Mouse (Mus musculus) adrenal gland, postnatal 25 days (tissue): ENCODE measurements around the gene Bmpr1b. TPM values are rescaled to one million over a fixed set of nuclear protein-coding genes. Genes with fewer than 3 reads are reported as not detected.
A peak's percentile ranks its signal among the peaks of the same experiment; 100 is the strongest.
"Not testable (repeated sequence)": the region's sequence is repeated elsewhere in the genome, so short reads cannot be mapped to it uniquely, and the experiment has no call there.

Experiments
- DNase-seq: peaks from one replicate; pipeline ENCODE4 v3.0.0; 2021; ENCODE audit warnings: mixed read lengths
- long read RNA-seq: library from polyadenylated mRNA; stranded (forward); transcript quantifications from one replicate; pipeline ENCODE4 v2.0.0, GENCODE M21; 2021
- total RNA-seq: library from RNA; stranded (reverse); gene quantifications from 2 replicates; pipeline ENCODE4 v1.2.3, GENCODE M21; 2021

The Bmpr1b gene
- 0.24 and 1.2 TPM in 2 replicates for total RNA-seq
- long read RNA-seq = 0 reads

DNA sequence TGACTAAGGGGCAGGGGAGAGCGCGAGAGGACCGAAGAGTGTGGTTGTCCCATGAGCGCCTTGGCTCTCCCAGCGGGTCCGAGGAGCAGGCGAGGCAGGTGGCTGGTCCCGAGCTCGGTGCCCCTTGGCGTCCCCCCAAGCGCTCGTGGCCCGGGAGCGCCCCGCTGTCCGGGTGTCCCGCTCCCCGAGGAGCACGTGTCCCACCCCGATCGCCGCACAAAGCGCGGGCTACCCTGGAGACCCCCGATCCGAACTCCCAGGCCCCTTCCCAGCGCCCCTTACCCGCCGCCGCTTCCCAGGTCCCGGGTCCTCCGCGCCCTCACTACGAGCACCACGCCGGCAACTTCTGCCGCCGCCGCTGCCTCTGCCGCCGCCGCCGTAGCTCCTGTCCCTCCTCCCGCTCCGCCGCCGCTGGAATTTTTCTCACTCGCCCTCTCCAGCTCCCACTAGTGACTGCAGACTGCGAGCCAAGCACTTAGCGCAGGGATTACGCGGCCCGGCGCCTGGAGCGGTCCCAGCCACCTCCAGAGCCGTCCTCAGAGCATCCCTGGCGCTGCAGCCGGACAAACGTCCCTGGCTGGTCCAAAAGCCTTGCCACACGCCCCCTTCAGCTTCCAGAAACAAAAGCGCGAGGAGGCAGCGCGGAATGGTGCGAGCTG is at the start of gene Bmpr1b:
TSS of gene Bmpr1b (minus strand) at position 563 of the 659 bp plus-strand sequence.
- DNase-seq = peak; percentile 71

DNA sequence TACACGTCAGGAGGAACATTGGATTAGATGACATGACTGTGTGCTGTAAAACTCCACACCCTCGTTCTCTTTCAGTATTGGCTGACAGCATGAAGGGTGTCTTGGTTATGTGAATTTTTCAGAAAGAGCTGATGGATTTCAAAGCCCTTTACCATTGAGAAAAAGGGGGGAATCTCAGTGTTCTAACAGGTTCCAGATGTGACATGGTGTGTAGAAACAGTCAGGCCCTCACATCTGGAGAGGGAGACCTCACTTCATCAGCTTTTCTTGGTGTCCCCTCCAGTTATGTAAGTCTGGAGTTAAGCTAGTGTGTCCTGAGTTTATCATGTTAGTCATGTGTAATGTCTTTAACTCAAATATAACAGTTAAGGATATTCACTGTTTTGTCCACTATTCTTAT is 43.6 kb upstream of the Bmpr1b start:
- no peak for DNase-seq

DNA sequence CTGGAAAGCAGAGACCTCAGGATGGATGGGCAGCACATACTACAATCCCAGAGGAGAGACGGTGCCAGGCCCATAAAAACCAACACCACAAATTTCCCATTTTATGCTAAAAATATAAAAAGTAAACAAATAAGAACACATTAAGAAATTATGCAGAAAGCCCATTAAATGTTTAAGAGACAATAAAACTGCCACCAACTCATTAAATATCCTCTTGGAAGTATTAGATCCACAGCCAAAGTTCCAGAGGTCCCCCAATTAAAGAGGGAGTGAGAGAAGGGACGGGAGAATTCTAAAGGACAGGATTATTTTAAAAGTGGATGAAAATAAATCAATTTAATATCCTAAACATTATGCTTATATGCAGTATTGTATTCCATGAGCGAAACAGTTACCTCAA is 43.0 kb upstream of the Bmpr1b start:
- no peak for DNase-seq

DNA sequence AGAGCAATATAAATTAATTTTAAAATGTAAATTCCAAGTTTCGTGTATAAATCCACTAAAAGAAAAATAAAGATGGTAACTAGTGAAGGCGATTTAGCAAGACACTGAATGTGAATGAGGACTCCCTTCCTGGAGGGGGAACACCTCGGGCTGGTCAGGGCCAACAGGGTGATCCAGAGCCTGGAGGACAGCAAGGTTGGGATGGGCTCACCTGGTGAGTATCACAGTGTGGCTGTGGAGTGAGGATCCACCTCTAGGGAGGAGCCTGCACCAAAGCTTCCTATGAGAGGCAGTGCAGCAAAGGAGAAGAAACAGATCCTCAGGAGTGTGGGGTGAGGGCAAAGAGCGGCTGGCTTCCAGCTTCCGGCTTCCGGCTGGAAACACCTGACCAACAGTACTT is 40.8 kb upstream of the Bmpr1b start:
- DNase-seq = no peak

DNA sequence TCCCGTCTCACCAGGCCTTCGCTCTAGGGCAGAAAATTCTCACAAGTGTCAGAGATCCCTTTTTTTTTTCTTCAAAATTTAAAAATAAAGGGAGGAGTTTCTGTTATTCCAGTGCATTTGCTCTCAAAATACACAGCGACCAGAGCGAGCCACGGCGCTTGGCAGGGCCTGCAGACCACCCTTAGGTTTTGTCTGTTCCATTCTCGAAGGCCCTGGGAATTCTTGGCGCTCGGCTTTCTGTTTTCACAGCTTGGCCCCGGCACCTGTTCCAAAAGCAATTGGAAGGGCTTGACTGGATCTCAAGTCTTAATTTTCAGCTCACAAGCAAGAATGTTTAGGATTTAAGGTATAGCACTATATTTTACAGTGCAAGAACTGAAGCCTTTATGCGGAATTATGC is 39.8 kb upstream of the Bmpr1b start:
- DNase-seq = no peak

DNA sequence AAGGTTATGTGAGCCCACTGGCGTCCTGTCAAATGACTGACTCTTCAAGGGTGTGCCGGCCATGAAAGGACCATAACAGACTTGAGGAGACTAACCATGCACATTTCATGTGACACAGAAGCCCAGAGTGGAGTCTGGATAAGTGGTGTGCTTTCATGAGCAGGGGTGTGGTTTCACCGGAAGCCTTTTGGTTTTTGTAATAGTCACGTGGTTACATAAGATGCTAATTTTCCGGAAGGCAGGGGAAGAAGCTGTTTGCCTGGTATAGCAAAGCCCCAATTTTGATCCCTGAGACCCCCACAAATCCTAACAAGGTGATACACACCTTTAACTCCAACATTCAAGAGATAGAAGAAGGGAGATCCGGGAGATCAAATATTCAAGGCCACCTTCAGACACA is 38.3 kb upstream of the Bmpr1b start:
- DNase-seq = no peak

DNA sequence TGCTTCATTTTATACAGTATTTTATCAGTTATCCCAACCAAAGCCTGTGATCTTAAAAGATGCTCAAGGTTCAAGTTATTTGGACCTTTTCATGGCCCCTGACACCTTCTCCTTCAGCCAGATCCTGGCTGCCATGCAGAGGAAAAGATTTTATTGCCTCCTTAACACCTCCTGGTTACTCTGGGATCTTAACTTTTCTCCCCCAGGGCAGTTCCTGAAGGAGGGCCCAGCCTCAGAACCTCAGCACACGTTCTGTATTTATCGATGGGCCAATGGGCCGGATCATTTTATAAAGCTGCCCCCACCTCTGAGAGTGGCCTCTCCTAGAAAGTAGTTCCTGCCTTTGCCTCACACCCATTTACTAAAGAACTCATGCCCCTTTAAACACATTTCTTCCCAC is 37.1 kb upstream of the Bmpr1b start:
- DNase-seq = no peak

DNA sequence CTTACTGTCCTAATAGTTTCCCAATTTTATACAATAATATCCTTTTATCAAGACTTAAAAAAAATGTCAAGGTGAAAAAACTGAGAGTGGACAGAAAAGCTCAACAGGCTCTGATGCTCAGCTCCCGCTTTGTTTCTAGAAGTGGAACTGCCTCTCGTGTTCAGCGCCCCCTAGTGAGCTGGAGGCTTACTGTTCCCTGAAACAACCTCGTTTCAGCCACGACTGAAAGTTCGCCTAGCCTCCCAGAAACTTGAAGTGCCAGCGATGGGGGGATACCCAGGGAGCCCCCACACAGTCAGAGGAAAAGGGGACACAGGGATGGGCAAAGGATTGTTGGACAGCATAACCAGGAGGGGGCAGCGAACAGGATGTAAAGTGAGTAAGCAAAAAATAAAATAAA is 26.9 kb upstream of the Bmpr1b start:
- DNase-seq = no peak

DNA sequence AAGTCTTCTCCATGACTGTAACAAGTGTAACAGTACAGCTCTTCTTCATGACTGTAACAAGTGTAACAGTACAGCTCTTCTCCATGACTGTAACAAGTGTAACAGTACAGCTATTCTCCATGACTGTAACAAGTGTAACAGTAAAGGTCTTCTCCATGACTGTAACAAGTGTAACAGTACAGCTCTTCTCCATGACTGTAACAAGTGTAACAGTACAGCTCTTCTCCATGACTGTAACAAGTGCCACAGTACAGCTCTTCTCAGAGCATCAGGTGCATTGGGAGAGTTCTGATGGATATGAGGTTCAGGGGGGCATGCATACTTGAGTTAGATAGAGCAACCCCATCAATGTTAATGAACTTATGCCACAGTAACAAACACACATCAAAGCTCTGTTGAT is 22.4 kb upstream of the Bmpr1b start:
- DNase-seq = not testable (repeated sequence)

DNA sequence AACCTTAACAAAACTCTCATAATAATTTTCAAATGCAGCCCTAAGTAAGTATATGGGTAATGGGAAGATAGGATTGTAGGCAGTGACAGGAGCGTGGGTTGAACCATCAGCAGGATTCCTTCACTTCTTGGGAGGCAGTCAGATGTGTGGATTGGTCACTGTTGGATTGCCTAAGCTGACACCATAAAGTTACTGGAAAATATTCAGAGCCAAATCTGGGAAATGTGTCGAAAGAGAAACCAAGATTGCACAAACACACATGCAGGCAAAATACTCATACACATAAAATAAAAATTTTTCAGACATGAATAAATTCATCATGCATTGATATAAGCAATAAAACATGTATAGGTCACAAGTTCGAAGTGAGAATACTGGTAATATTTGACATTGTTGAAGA is 17.3 kb upstream of the Bmpr1b start:
- DNase-seq = no peak

DNA sequence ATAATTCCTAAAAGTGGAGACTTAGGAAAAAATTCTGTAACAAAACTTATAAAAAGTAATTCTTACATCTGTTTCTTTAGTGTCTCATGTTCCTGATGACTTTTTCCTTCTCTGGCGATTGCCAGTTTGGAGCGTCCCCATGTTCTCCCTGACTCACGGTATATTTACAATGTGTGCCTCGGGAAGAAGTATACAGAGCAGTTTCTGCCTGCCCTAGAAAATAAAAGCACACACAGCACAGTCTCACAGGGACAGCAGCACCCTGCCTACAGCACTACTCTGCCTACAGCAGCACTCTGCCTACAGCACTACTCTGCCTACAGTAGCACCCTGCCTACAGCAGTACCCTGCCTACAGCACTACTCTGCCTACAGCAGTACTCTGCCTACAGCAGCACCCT is 4.8 kb upstream of the Bmpr1b start:
- DNase-seq = no peak

DNA sequence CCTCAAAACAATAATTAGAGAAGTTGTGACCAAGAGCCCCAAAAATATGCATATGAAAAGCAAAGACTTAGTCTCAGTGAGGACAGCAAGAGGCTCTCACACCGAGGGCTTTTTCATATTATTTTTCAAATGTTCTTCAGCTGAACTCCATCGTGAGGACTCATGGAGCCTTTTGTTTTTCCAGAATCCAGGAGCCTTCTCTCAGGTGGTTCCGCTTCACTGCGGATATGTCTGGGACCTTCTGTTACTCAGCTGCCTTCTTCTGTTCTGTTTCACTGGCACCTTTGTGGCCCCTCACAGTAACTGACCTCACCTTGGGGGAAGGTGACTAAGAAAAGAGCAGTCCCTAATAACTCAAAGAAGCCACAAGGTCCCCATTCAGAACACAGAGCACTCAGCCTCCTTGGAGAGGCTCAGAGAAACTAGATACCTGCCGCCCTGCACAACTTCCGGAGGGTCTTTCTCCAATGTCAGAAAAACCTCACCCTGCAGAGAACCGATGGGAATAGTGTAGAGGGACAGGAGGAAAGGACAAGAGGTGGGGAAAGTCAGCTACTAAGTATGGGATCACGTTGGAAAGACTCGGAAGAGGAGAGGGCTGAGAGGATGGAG is 868 bp downstream of the Bmpr1b start:
- DNase-seq = no peak

DNA sequence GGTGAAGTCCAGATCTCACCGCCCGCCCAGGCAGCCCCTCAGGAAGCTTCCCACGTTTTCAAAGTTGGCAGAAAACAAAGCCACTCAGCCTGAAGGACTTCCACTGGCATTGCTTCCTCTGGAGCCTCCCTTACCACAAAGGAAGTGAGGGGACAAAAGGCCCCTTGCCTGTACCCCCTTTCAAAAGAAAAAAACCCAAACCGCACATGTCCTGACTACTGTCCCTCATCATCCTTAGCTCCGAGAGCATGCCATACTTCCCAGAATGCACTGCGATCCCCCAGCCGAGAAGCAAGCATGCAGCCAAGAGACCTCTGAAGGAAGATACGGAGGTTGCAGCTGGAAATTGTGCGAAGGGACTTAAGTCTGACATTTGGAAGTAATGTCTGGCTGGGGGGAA is 4.2 kb downstream of the Bmpr1b start:
- no peak for DNase-seq

DNA sequence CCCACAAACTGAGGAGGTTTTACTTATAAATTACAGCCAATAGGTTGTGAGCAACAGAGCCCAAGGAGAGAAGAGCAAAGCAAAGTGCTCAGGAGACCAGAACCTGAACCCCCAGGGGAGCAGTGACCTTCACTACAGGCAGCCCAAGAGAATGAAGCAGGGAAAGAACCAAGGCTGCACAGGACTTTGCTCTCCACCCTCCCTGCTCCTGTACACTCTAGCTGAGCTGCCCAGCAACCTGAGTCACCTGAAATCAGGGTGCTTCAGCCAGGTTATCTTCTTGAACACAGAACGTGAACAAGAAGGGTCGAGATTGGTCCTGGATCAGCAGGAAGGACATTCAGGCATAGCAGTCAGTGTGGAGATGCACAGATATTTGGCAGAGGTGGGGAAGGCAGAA is 5.3 kb downstream of the Bmpr1b start:
- no peak for DNase-seq

DNA sequence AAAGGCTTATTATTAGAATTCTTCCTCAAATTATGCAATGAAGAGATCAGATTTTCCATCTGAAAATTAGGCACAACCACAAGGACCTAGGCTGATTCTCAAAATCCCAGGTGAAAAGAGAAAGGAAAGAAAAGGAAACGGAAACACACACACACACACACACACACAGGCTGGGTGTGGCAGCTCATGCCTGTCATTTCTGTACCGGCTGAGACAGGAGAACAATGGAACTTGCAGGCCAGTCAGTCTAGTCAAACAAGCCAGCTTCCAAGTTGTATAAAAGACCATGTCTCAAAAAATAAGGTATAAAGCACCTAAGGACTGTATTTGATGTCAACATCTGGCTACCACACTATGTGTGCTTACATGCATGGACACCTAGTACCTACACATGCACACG is 7.8 kb downstream of the Bmpr1b start:
- no peak for DNase-seq

DNA sequence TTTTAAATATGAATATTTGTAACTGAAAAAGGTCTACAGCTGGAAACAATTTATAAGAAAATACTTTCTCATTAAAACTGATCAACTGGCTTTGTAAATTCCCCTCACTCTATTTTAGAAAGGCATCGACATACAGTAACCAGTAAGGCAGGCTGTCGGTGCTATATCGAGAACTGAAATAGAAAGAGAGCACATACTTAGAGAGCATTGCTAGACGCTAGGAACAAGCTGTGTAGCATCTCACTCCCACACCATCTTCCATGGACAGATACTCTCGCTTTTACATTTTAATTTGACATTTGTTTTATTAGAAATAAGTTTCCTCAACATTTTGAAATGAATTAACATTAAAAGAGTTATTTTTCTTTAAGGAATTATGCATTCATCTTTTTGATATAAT is 17.2 kb downstream of the Bmpr1b start:
- DNase-seq = no peak

DNA sequence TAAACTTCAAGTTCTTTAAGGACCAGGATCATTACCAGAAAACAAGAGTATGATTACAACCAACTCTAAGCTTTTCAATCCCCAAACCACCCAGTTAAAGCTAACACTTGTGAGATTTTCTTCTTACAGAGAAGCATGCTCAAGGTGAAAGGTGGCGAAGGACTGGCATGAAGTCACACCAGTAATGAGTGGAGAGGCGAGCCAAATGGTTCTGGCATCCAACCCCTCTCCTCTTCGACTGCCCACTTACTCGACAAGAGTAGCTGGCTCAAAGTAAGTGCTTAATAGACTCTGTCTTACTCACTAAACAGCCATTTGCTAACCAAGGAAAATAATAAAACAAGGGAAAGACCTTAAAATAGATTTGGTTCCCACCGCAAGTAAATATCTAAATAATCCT is 30.4 kb downstream of the Bmpr1b start:
- DNase-seq = no peak

DNA sequence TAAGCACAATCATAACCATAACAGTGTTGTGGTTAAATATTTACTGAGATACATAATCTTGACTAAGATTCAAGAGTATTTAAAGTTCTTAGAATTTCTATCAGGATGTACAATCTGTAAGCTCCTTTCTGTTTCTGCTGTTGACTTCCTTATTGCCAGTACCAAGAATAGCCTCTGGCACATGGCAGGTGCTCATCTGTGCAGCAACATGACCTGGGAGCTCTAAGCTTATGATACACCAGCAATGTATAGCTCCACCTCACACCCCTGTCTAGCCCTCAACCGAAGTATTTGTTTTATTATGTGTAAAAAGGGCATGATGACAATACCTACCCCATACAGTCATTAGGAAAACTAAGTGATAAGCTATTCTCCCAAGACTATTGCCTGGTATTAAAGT is 42.8 kb downstream of the Bmpr1b start:
- no peak for DNase-seq

DNA sequence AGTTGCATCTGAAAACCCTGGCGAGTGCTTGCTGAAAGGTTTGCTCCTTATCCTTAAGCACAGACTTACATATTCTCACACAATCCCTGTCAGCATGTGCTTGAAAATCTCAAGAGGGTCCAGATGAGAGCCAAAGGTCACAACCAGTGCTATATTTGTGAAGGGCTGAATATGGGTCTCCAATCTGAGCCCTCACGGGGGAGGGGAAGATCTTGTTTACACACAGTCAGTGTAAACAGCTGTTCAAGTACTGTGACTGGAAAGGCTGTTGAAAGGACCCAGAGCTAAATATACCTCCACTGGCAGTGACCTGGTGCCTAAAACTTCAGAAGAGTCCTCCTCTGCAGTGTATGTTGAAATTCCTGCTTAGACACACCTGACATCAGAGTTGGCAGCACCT is 43.7 kb downstream of the Bmpr1b start:
- DNase-seq = no peak

DNA sequence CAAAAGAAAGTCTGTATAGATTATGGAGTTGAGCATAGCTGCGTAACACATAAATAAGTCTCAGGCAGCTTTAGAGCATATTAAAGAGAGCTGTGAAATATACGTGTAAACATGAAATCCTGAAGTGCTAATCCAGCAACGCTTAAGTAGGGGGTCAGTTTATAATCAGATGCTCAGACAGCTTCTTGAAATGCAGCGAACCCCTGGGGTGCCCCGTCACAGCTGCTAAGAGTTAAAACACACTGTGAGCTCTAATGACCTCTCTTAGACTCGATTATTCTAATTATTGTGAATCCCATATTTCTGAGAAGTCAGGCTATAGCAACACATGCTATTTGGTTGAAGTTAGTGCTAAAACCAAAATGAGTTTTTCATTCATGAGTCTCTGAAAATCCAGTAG is 45.0 kb downstream of the Bmpr1b start:
- no peak for DNase-seq

DNA sequence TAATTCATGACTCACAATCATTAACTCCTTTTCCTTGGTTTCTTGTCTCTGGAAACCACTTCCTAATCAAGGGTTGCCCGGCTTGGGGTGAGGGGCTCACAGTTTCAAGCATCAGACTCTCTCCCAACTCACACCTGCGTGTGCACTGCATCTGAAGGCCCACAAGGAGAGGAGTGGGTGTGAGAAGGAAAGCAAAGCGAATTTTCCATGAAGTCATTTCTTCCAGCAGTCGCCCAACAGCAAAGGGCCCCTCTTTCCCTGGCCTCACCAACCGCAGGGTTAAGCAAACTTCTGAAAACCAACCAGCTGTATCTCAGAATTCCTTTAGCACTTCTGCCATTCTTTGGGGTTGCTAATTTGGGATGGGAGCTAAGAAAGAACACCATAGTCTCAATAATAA is 46.8 kb downstream of the Bmpr1b start:
- DNase-seq = no peak

DNA sequence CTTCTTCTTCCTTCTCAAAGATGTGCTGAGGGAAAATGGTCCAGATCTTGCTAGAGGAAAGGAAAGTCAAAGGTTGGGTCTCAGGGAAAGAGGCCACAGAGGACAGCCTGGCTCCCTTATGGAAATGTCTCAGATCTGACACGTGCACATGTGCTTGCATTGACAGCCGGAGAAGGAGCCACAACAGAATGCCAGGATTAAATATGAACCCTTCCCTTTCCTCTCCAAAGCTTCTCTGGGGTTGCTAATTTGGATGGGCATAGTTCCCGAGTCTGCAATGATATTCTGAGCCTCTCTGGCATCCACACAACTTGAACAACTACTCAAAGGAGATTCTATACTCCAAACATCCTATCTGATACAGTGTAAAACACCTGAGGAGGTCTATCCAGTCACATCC is 48.4 kb downstream of the Bmpr1b start:
- DNase-seq = no peak

DNA sequence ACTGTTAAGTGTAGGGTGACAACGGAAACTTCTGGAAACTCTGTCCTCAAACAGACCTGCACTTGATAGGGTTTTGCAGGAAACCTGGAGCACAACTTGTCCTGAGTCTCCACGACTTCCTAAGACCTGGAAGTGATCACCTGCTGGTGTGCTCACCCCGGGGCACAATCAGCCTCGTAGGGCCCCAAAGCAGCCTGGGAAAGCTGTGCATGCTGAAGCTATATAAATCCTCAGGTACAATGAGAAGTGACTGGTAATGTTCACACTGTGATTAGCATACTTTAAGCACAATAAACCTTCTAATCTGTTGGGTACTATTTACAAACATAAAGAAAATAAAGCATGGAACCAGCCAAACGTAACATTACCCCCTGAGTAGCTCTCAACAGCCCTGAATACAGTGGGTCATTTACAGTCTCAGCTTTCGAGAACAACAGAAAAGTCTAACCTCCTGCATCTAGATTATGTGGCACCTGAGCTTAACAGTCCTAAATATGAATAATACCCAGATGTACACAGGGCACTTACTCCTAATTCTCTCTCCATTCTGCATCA is 54.4 kb downstream of the Bmpr1b start:
- DNase-seq = no peak

DNA sequence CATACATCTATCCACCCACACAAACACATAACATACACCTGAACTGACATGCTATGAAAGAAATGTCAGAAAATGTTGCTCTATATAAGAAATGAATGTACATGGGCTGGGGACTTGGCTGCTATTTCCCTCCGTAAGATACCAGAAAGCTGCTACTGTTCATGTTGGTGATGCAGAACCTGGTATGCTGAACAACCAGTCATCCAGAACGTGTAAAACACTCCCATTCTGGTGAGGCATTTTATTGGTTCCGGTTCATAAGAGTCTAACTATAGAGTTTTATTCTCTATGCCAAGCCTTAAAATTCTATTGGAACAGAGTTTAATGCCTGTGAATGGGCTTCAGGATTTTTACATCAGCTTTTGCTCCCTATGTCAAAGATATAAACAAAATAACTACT is 55.0 kb downstream of the Bmpr1b start:
- DNase-seq = no peak
